Mouse (Mus musculus) MEL (cell line): ENCODE measurements around the gene Ctsh. TPM values are rescaled to one million over a fixed set of nuclear protein-coding genes. Genes with fewer than 3 reads are reported as not detected.

Source experiments
- DNase-seq: peaks from one replicate; pipeline ENCODE4 v3.0.0; 2011; ENCODE audit warnings: low read depth, low spot score
- H3K27ac ChIP-seq: 2 replicates; pipeline ENCODE4 v1.5.1; 2012; ENCODE audit warnings: low read depth, mild to moderate bottlenecking, control low read depth, low read length, moderate library complexity; ENCODE audit not compliant: control insufficient read depth
- H3K27me3 ChIP-seq, 2 experiments: fragments of 150-350 bp in 1 of 2; sonication (generic) in 1 of 2; 2 replicates each; pipeline ENCODE4 v1.6.1; 2012; ENCODE audit warnings: low read length in 2 of 2, mild to moderate bottlenecking in 2 of 2, improper control_type of control experiment in 1 of 2, moderate library complexity in 1 of 2; ENCODE audit not compliant: insufficient read depth in 2 of 2, control insufficient read depth in 1 of 2
- H3K36me3 ChIP-seq, 2 experiments: 2 replicates each; pipeline ENCODE4 v1.6.1; 2012 to 2014; ENCODE audit warnings: low read length in 2 of 2, improper control_type of control experiment in 1 of 2, inconsistent platforms in 1 of 2, mild to moderate bottlenecking in 1 of 2; ENCODE audit not compliant: insufficient read depth in 2 of 2, control insufficient read depth in 1 of 2
- H3K4me1 ChIP-seq, 2 experiments: fragments of 150-350 bp in 1 of 2; sonication (generic) in 1 of 2; 2 replicates each; pipeline ENCODE4 v1.6.1; 2012; ENCODE audit warnings: low read length in 2 of 2, improper control_type of control experiment in 1 of 2, mild to moderate bottlenecking in 1 of 2; ENCODE audit not compliant: insufficient read depth in 2 of 2, control insufficient read depth in 1 of 2
- H3K4me3 ChIP-seq, 2 experiments: fragments of 150-350 bp in 1 of 2; sonication (generic) in 1 of 2; 2 replicates each; pipeline ENCODE4 v1.5.1; 2012; ENCODE audit warnings: low read depth in 2 of 2, low read length in 2 of 2, mild to moderate bottlenecking in 2 of 2, moderate library complexity in 2 of 2, control low read depth in 1 of 2, improper control_type of control experiment in 1 of 2; ENCODE audit not compliant: control insufficient read depth in 1 of 2, insufficient read depth in 1 of 2
- H3K79me2 ChIP-seq: 2 replicates; pipeline ENCODE4 v1.6.1; 2012; ENCODE audit warnings: mild to moderate bottlenecking, low read length, moderate library complexity; ENCODE audit not compliant: control insufficient read depth, poor library complexity, insufficient read depth
- H3K9ac ChIP-seq: 2 replicates; pipeline ENCODE4 v1.6.1; 2012; ENCODE audit warnings: low read depth, mild to moderate bottlenecking, control low read depth, low read length, moderate library complexity; ENCODE audit not compliant: control insufficient read depth, poor library complexity, severe bottlenecking
- H3K9me3 ChIP-seq: fragments of 150-350 bp; sonication (generic); replicated peaks from 2 replicates; pipeline ENCODE4 v1.6.1; 2012; ENCODE audit warnings: mild to moderate bottlenecking, low read length, improper control_type of control experiment, moderate library complexity; ENCODE audit not compliant: insufficient read depth
- CHD1 ChIP-seq: IDR thresholded peaks from 2 replicates; pipeline ENCODE4 v1.6.1; 2012; ENCODE audit warnings: low read depth, mild to moderate bottlenecking, inconsistent platforms, low read length, improper control_type of control experiment
- CHD2 ChIP-seq: IDR thresholded peaks from 2 replicates; pipeline ENCODE4 v1.6.1; 2011; ENCODE audit warnings: low read length, improper control_type of control experiment
- EP300 ChIP-seq, 2 experiments: IDR thresholded peaks; 2 replicates each; pipeline ENCODE4 v1.6.1; 2011; ENCODE audit warnings: improper control_type of control experiment in 2 of 2, low read length in 2 of 2, low read depth in 1 of 2, mild to moderate bottlenecking in 1 of 2
- GABPA ChIP-seq: IDR thresholded peaks from 2 replicates; pipeline ENCODE4 v1.6.1; 2012; ENCODE audit warnings: low read depth, mild to moderate bottlenecking, inconsistent platforms, low read length, improper control_type of control experiment, moderate library complexity
- KAT2A ChIP-seq: conservative IDR thresholded peaks from 2 replicates; pipeline ENCODE4 v1.6.1; 2012; ENCODE audit warnings: low read depth, low read length, improper control_type of control experiment, inconsistent platforms
- MAFK ChIP-seq: IDR thresholded peaks from 2 replicates; pipeline ENCODE4 v1.6.1; 2011; ENCODE audit warnings: low read depth, mild to moderate bottlenecking, low read length, improper control_type of control experiment, borderline replicate concordance
- MAX ChIP-seq: IDR thresholded peaks from 2 replicates; pipeline ENCODE4 v1.6.1; 2011; ENCODE audit warnings: low read length, improper control_type of control experiment
- MAZ ChIP-seq: IDR thresholded peaks from 2 replicates; pipeline ENCODE4 v1.6.1; 2012; ENCODE audit warnings: low read depth, mild to moderate bottlenecking, inconsistent platforms, low read length, improper control_type of control experiment
- MXI1 ChIP-seq: IDR thresholded peaks from 2 replicates; pipeline ENCODE4 v1.6.1; 2011; ENCODE audit warnings: mild to moderate bottlenecking, low read depth, low read length, improper control_type of control experiment
- POLR2AphosphoS5 ChIP-seq: IDR thresholded peaks from 2 replicates; pipeline ENCODE4 v1.6.1; 2012; ENCODE audit warnings: low read depth, borderline replicate concordance, mild to moderate bottlenecking, inconsistent platforms, low read length, moderate library complexity, mixed read lengths
- RAD21 ChIP-seq: IDR thresholded peaks from 2 replicates; pipeline ENCODE4 v1.6.1; 2011; ENCODE audit warnings: mild to moderate bottlenecking, low read depth, low read length, improper control_type of control experiment
- TAL1 ChIP-seq: IDR thresholded peaks from 2 replicates; pipeline ENCODE4 v1.6.1; 2012; ENCODE audit warnings: mild to moderate bottlenecking, inconsistent platforms, low read length, moderate library complexity, mixed read lengths
- TBP ChIP-seq: IDR thresholded peaks from 2 replicates; pipeline ENCODE4 v1.8.0; 2011; ENCODE audit warnings: low read depth, low read length, improper control_type of control experiment
- UBTF ChIP-seq: IDR thresholded peaks from 2 replicates; pipeline ENCODE4 v1.6.1; 2012; ENCODE audit warnings: low read depth, mild to moderate bottlenecking, inconsistent platforms, low read length, improper control_type of control experiment, moderate library complexity, borderline replicate concordance; ENCODE audit not compliant: insufficient read depth
- USF1 ChIP-seq: IDR thresholded peaks from 2 replicates; pipeline ENCODE4 v1.6.1; 2014; ENCODE audit warnings: low read depth, mild to moderate bottlenecking, inconsistent platforms, low read length, improper control_type of control experiment, moderate library complexity
- USF2 ChIP-seq, 2 experiments: IDR thresholded peaks; 2 replicates each; pipeline ENCODE4 v1.6.1; 2011 to 2012; ENCODE audit warnings: improper control_type of control experiment in 2 of 2, low read length in 2 of 2, borderline replicate concordance in 1 of 2, inconsistent platforms in 1 of 2, low read depth in 1 of 2, mild to moderate bottlenecking in 1 of 2; ENCODE audit not compliant: insufficient read depth in 1 of 2
- ZKSCAN1 ChIP-seq: IDR thresholded peaks from 2 replicates; pipeline ENCODE4 v1.6.1; 2012; ENCODE audit warnings: low read depth, mild to moderate bottlenecking, inconsistent platforms, low read length, improper control_type of control experiment, moderate library complexity
- ZMIZ1 ChIP-seq: IDR thresholded peaks from 2 replicates; pipeline ENCODE4 v1.6.1; 2012; ENCODE audit warnings: low read depth, mild to moderate bottlenecking, inconsistent platforms, low read length, improper control_type of control experiment, moderate library complexity
- polyA plus RNA-seq, 2 experiments: library from polyadenylated mRNA; stranded (reverse) in 1 of 2; unstranded in 1 of 2; fragments of >175 nt in 1 of 2; fragments of >200 nt in 1 of 2; gene quantifications; 2 replicates each; pipeline versions ENCODE4 v1.2.1 to v1.2.4; 2012; ENCODE audit warnings: low replicate concordance in 2 of 2, low read depth in 1 of 2; ENCODE audit not compliant: insufficient read length in 2 of 2, insufficient read depth in 1 of 2, missing spikeins in 1 of 2
- total RNA-seq: library from RNA; depleted of rRNA; stranded (reverse); fragments of 300-350 nt; gene quantifications from 2 replicates; pipeline ENCODE4 v1.2.3, GENCODE M21; 2012

Gene Ctsh
- total and polyA plus RNA-seq, 3 experiments: not detected

GRCm38 (mm10) chr9:90036313-90036712, 17.6 kb upstream of the Ctsh start:
- H3K27me3 ChIP-seq: no peaks in the 10 kb centered on the region; a peak in 1 of 4 replicates
- H3K4me3 ChIP-seq: no peak overlapping the region
- H3K36me3 ChIP-seq: no peaks in the 10 kb centered on the region
- H3K79me2 ChIP-seq: no peaks in the 10 kb centered on the region
- no peak overlapping the region for H3K9ac ChIP-seq
- H3K4me1 ChIP-seq: no peaks in the 10 kb centered on the region
- no peaks in the 10 kb centered on the region for H3K9me3 ChIP-seq
- TF ChIP-seq TAL1 (no peak), POLR2AphosphoS5 (no peak), CHD2 (no peak)
- no peak overlapping the region for H3K27ac ChIP-seq
- no peak for DNase-seq

GRCm38 (mm10) chr9:90038535-90038934, 15.4 kb upstream of the Ctsh start:
- no peaks in the 10 kb centered on the region; a peak in 1 of 4 replicates for H3K27me3 ChIP-seq
- H3K4me1 ChIP-seq: no peaks in the 10 kb centered on the region
- no peak for DNase-seq
- H3K79me2 ChIP-seq: no peaks in the 10 kb centered on the region
- H3K27ac ChIP-seq: no peak overlapping the region
- no peak overlapping the region for H3K9ac ChIP-seq
- no peaks in the 10 kb centered on the region for H3K9me3 ChIP-seq
- no peak overlapping the region for H3K4me3 ChIP-seq
- no peak for TF ChIP-seq KAT2A
- TF ChIP-seq TBP: no peak
- TF ChIP-seq CHD2: no peak
- TF ChIP-seq USF1: no peak
- no peak for TF ChIP-seq GABPA
- TF ChIP-seq EP300 (IDR thresholded peaks at IDR 0.05; ENCODE audit: low read depth in 1 of 2, low read length in 2 of 2): no peak
- TF ChIP-seq RAD21: no peak
- TF ChIP-seq TAL1: no peak
- no peak for TF ChIP-seq ZMIZ1
- no peak for TF ChIP-seq MAZ
- no peak for TF ChIP-seq MXI1
- TF ChIP-seq USF2 (IDR thresholded peaks at IDR 0.05; ENCODE audit: borderline replicate concordance in 1 of 2, insufficient read depth in 1 of 2, low read depth in 1 of 2, low read length in 2 of 2): no peak
- TF ChIP-seq MAX: no peak
- TF ChIP-seq POLR2AphosphoS5: no peak
- no peak for TF ChIP-seq UBTF
- TF ChIP-seq ZKSCAN1: no peak
- TF ChIP-seq MAFK: no peak
- no peak for TF ChIP-seq CHD1
- no peaks in the 10 kb centered on the region for H3K36me3 ChIP-seq
